Mouse (Mus musculus) T-cell, adult 2 months (primary cell): ENCODE results near the gene Vps11.
"Not testable (repeated sequence)": the region's sequence is repeated elsewhere in the genome, so short reads cannot be mapped to it uniquely, and the experiment has no call there.

Experiments used
- DNase-seq: peaks from one replicate; pipeline ENCODE4 v3.0.0; 2022; ENCODE audit warnings: low spot score

The Vps11 gene

GRCm38 (mm10) chr9:44314257-44314547 lies 47.3 kb downstream of the Vps11 start:
- DNase-seq, result no peak

- DNase-seq, result no peak
Observed at GRCm38 (mm10) chr9:44313476-44314256, 47.8 kb downstream of the Vps11 start.

GRCm38 (mm10) chr9:44311136-44312134 lies 50.0 kb downstream of the Vps11 start:
- no peak for DNase-seq

- no peak for DNase-seq
Observed at GRCm38 (mm10) chr9:44310750-44311135, 50.7 kb downstream of the Vps11 start.

GRCm38 (mm10) chr9:44309756-44310155 lies 51.7 kb downstream of the Vps11 start:
- DNase-seq, result no peak

- DNase-seq, result no peak
Observed at GRCm38 (mm10) chr9:44307248-44307647, 54.2 kb downstream of the Vps11 start.

GRCm38 (mm10) chr9:44306532-44306931 lies 54.9 kb downstream of the Vps11 start:
- no peak for DNase-seq

GRCm38 (mm10) chr9:44305466-44306079 lies 55.9 kb downstream of the Vps11 start, which contains the start of gene Hinfp:
Gene Hinfp (minus strand): TSS chr9:44305671.
- peak; percentile 99 for DNase-seq

- not testable (repeated sequence) for DNase-seq
Observed at GRCm38 (mm10) chr9:44300001-44300400, 61.5 kb downstream of the Vps11 start.
